Mouse (Mus musculus) liver, adult 2 months (tissue): ENCODE measurements at regions not wholly inside any gene's neighbourhood (a gene's known extent, or its start where the extent isn't known, plus 50 kb on each side); places are given as distances from the start of the nearest gene placed in this dataset.

Experiments used
- CTCF ChIP-seq: fragments of 200-500 bp; IDR thresholded peaks from 2 replicates; pipeline ENCODE4 v1.5.1; 2011; ENCODE audit warnings: low read depth, low read length, control low read depth
- POLR2A ChIP-seq: fragments of 200-500 bp; IDR thresholded peaks from 2 replicates; pipeline ENCODE4 v1.6.1; 2011; ENCODE audit warnings: low read length, control low read depth; ENCODE audit not compliant: insufficient read depth; ENCODE audit errors: extremely low read depth

GRCm38 (mm10) chr14:17522696-17523095, 137.4 kb upstream of the Thrb start:
- TF ChIP-seq CTCF (no peak), POLR2A (no peak)
